Mouse (Mus musculus) forebrain, embryonic 15.5 days (tissue): Measurements from ENCODE around the gene Gm17542. TPM values are rescaled to one million over a fixed set of nuclear protein-coding genes. Genes with fewer than 3 reads are reported as not detected.
A peak's percentile ranks its signal among the peaks of the same experiment; 100 is the strongest.

Source experiments
- ATAC-seq: fragments of 200-750 bp; cut with Nextera tagmentation; replicated peaks from 2 replicates; pipeline ENCODE4 v1.8.0; 2017; ENCODE audit warnings: mild to moderate bottlenecking, moderate TSS enrichment, moderate library complexity
- H3K27ac ChIP-seq: fragments of 300-500 bp; sonication (generic); replicated peaks from 2 replicates; pipeline ENCODE4 v1.5.1; 2015; ENCODE audit warnings: mild to moderate bottlenecking, inconsistent platforms
- H3K27me3 ChIP-seq: fragments of 300-500 bp; sonication (generic); 2 replicates; pipeline ENCODE4 v1.6.1; 2015; ENCODE audit warnings: inconsistent platforms
- H3K36me3 ChIP-seq: fragments of 300-500 bp; sonication (generic); 2 replicates; pipeline ENCODE4 v1.6.1; 2015; ENCODE audit warnings: mild to moderate bottlenecking, inconsistent platforms
- H3K4me1 ChIP-seq: fragments of 300-500 bp; sonication (generic); 2 replicates; pipeline ENCODE4 v1.6.1; 2015; ENCODE audit warnings: inconsistent platforms
- H3K4me2 ChIP-seq: fragments of 300-500 bp; sonication (generic); replicated peaks from 2 replicates; pipeline ENCODE4 v1.6.1; 2015; ENCODE audit warnings: mild to moderate bottlenecking, inconsistent platforms
- H3K4me3 ChIP-seq: fragments of 300-500 bp; sonication (generic); 2 replicates; pipeline ENCODE4 v1.5.1; 2015; ENCODE audit warnings: mild to moderate bottlenecking, inconsistent platforms
- H3K9ac ChIP-seq: fragments of 300-500 bp; sonication (generic); replicated peaks from 2 replicates; pipeline ENCODE4 v1.6.1; 2015; ENCODE audit warnings: mild to moderate bottlenecking, inconsistent platforms
- H3K9me3 ChIP-seq: fragments of 300-500 bp; sonication (generic); 2 replicates; pipeline ENCODE4 v1.6.1; 2016; ENCODE audit warnings: inconsistent platforms
- WGBS: fragments of 180-500 bp; shearing (Covaris S2); methylation state at CpG from one replicate; pipeline ENCODE4 v1.1.7; 2015; ENCODE audit warnings: mixed read lengths; 5-methylcytosine and 5-hydroxymethylcytosine counted together
- polyA plus RNA-seq: library from polyadenylated mRNA; unstranded; fragments of >200 nt; fragmentation: Nextera tagmentation; extraction: Ambion mirVana; gene quantifications from 2 replicates; pipeline ENCODE4 v1.2.1, GENCODE M21; 2015

The Gm17542 gene
- polyA plus RNA-seq, 1 experiment from 2014 or later: not detected

DNA sequence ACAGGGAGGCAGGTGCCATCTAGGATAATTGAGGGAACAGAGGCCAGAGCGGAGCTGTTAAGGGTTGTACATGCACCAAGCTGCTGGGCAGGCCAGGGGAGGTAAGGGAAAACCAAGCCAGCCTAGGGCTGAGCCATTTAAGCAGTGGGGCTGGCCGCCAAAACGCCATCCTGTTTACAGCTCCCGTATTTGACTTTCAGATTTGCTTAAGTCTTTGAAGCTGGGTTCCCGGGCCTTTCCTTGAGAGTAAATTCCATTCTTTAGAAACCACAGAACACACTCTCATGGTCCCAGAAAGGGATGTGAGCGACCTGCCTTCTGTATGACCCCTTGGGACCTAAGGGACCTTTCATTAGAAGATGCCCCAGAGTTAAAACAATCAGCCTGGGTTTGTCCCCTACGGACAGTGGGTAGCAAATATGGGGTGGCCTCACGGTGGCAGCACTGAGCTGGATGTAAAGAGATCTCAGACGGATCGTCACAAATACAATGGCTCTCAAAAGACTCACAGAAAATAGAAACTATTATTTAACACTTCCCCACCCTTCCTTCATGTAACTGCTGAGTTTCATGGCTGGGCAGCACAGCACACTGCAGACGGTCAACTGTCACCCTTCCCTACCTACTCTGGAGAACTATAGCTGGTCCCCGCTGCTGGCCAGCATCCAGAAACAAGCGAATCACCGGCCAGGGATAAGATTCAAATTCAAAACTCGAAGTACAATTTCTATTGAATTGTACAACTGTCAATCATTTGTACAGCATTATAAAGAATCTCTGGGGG lies 44.5 kb downstream of the Gm17542 start:
- Histone ChIP-seq H3K9me3 (no peaks in the 10 kb centered on the region), H3K9ac (no peak overlapping the region)

DNA sequence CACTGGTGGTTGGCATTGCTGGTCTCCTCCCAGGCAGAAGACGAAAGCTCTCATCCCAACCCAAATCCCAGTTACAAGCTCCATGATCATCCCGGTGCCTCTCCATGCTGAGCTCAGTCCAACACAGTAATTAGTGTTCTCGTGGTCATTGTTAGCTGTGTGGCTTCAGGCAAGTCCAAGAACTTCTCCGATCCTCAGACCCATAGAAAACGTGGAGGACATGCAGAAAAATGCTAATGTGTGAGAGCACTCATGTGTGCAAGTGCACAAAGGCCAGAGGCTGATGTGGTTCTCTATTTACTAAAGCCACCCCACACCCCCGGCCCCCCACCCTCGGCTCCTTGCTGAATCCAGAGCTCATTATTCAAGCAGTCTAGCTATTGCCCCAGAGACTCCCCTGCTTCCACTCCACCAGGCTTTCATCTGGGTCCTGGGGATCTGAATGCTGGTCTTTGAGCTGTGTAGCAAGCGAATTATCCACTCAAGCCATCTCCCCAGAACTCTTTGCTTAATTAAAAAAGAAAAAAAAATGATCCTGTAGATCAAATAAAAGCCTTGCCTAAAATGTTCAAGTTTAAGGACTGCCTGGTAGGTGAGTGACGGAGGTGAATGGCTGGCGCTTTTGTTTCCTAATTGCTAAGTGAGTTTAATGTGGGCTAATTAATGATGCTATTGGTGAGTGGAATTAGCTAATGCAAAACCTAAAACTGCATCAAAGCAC lies 45.3 kb downstream of the Gm17542 start:
- Histone ChIP-seq H3K4me2 (peak overlapping the region; percentile 37; the same call in 1 of the 2 replicates), H3K9me3 (no peaks in the 10 kb centered on the region), H3K27ac (peak overlapping the region; percentile 67), H3K9ac (no peak overlapping the region), H3K4me1 (peaks cover 20% of the 10 kb centered on the region), H3K4me3 (no peak overlapping the region), H3K36me3 (no peaks in the 10 kb centered on the region), H3K27me3 (peaks cover 17% of the 10 kb centered on the region)
- ATAC-seq: peak; percentile 88
- 7% methylated on average over 10 of the region's 10 CpGs for WGBS

More for the DNA sequence above, 44.5 kb downstream of the Gm17542 start:
- Histone ChIP-seq H3K4me2 (peak overlapping the region; percentile 37), H3K36me3 (no peaks in the 10 kb centered on the region), H3K27me3 (peaks cover 17% of the 10 kb centered on the region), H3K4me3 (peak overlapping the region; percentile 29), H3K4me1 (peaks cover 20% of the 10 kb centered on the region), H3K27ac (peak overlapping the region; percentile 67)
- WGBS: 7% methylated on average over 15 of the region's 15 CpGs
- peak; percentile 96 for ATAC-seq

DNA sequence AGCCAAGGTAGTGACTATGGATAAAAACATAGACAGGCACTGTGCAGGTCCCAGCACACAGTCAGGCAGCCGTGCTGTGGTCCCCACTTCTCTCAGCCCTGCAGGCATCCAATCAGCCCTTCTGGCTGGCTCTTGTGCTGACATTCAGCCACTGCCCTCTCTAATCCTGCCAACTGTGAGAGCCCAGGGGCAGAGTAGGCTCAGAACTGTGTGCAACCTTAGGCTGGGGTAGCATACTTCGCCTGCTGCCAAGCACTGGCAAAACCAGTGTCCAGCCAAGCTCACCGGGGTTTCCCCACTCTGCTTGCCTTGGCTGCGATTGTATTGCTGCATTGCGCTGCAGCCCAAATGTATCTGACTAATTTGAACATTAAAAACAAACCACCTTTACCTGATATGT lies 54.1 kb downstream of the Gm17542 start:
- ATAC-seq: peak; percentile 78
- Histone ChIP-seq H3K36me3 (no peaks in the 10 kb centered on the region), H3K27ac (no peak overlapping the region), H3K27me3 (peaks cover 1% of the 10 kb centered on the region; the same call in 1 of the 2 replicates), H3K9ac (no peak overlapping the region), H3K4me1 (0 out of 2 replicates have a peak, but pooled peaks cover 3% of the 10 kb centered on the region), H3K4me2 (no peak overlapping the region), H3K4me3 (no peak overlapping the region), H3K9me3 (no peaks in the 10 kb centered on the region)
- WGBS: 80% methylated on average over 5 of the region's 5 CpGs

Other genes starting within 250 kb of the Gm17542 start
- 11.3 and 12.1 TPM in 2 replicates for gene Ccdc138, start 220.3 kb downstream of the Gm17542 start, polyA plus RNA-seq
- gene Edar, start 42.6 kb downstream of the Gm17542 start, polyA plus RNA-seq: 0.64 and 0.90 TPM in 2 replicates
- 12.5 and 13.1 TPM in 2 replicates for gene Sh3rf3, start 95.1 kb upstream of the Gm17542 start, polyA plus RNA-seq